Mouse (Mus musculus) G1E-ER4 (cell line): ENCODE results near the gene Ctdspl. TPM values are rescaled to one million over a fixed set of nuclear protein-coding genes. Genes with fewer than 3 reads are reported as not detected.

Experiments
- GATA1 ChIP-seq: IDR thresholded peaks from one replicate; pipeline ENCODE4 v1.8.0; 2012; ENCODE audit warnings: low read length, inconsistent platforms
- polyA plus RNA-seq: library from polyadenylated mRNA; stranded (reverse); fragments of >175 nt; gene quantifications from 2 replicates; pipeline ENCODE4 v1.2.3, GENCODE M21; 2012

The Ctdspl gene
- polyA plus RNA-seq, 1 experiment, result 0.01 TPM

DNA sequence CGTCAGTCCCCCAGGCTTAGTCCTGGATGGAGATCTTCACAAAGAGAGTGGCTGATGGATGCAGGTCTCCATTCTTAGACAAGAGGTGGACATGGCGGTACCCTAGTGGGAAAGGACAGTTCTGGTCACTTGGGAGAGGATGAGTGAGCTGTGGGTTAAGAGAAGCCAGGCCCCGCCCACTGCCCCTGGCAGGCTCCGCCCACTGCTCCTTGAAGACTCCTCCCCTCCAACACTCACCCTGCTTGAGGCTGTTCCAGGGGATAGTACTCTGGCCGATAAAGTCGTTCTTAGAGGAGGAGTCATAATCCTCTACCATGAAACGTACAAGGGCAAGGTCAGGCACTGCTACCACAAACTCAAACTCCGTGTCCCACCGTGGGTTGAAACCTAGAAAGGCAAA lies 145.5 kb downstream of the Ctdspl start:
- no peak for TF ChIP-seq GATA1

DNA sequence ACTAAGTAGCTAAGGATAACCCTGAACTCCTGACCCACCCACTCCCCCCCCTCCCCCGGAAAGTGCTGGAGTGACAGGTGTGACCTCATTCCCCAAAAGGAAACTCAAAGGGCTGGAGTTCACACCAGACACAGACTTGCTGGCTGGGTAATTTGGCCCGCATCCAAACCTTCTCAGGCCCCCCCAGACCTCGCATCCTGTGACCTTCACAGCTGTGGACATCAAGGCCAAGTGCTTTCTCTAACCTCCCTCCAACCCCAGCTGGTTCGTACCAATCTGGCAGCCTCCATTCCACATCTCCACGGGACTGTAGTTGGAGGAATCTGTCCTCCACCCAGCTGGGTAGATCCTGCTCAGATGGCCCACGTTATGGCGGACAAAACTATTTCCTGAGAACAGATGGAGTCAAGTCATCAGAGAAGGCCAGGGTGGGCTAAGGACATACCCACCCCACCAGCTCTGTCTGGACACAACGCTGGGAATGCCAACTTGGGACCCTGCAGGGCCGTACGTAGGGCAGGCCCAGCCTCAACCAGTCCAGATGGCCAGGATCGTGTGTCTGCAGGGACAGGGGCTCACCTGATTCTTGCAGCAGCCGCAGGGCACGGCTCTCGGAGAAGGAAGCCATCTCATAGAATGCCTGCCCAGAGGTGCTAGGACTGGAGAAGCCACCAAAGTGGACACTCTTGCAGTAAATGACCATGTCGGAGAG lies 147.1 kb downstream of the Ctdspl start:
- TF ChIP-seq GATA1, result no peak

DNA sequence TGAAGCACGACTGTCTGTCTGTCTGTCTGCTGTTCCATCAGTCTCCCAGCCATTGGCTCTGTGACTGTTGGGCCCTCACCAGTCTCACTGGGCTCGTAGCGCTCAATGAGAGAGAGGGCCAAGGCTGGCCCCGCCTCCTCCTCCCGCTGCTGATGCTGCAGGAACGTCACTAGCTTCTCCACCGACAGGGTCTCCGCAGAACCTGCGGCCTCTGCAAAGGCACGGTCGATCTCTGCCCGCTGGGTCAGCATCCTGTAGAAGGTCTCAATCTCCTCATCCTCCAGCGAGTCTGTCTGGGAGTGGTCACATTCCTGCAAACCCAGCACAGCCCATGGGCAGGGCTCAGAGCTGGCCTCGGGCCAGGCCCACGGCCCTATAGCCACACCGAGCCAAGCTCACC lies 149.4 kb downstream of the Ctdspl start:
- TF ChIP-seq GATA1, result no peak

DNA sequence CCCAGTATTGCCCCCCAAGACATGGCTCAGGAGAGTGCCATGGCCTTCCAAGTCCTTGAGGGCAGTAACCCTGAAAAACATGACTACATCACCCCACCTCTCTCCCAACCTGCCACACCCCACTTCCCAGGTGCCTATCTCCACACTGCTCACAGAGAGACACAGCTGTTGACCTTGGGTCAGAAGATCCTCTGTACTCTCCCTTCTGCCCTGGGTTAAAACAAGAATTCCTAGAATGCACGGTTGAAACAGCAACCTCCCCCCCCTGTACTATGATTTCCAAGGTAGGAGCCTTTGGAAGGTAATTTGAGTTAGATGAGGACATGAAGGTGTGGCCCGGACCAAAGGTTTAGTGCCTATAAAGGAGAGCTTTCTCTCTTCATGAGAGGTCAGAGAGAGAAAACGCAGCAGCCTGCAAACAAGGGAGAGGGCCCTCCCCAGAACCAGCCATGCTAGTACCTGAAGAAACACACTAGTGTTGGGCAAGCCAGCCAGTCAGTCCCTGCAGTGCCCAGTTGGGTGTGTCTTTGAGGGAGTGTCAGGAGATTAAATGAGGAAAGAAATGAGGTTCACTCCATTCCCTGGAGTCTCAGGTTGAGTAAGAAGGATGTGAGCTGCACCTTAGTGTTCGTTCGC lies 153.9 kb downstream of the Ctdspl start:
- no peak for TF ChIP-seq GATA1

DNA sequence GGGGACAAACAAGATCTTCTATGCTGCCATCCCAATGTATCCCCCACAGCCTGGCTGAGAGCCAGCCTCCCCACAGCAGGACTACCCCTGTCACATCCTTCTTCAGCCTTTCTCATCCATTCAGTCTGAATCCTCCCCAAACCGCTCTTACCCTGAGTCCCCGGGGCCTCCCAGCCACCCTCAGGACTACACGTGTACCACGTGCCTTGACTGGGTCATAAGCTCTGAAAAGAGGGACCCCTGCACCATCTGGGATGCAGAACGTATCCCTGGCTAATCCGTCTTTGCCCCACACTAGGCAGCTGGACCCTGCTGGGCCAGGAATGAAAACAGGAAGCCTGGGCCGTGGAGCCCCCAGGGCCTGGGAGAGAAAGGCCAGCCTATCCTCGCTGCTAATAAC lies 155.8 kb downstream of the Ctdspl start:
- no peak for TF ChIP-seq GATA1

DNA sequence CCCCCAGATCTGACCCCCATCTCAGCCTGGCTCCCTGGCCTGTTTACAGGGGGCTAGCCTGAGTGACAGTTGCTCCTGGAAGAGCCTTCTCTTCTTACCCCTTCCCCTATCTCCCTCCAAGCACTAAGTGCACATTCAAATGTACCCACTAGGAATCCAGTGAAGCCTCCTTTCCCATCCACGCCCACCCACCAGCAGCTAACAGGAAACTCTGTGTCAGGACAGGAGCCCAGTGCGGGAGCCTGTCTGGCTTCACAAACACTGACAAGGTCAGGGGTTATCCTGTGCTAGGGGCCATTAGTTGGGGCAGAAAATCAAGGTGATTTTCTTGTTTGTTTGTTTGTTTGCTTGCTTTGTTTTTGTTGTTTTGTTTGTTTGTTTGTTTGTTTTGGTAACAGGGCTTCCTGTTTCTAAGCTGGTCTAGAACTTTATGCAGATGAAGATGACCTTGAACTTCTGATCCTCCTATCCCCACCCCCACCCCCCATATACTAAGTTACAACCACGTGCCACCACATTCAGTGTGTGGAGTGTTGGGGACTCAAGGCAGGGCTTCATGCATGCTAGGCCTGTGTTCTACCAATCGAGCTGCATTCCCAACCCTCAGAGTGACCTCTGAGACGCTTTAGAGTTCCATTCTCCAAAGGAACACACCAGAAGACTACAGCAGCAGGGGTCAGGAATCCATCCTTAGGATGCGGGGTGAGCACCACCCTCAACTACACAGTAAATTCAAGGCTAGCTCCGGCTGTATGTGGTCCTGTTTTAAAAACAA lies 156.6 kb downstream of the Ctdspl start:
- no peak for TF ChIP-seq GATA1

DNA sequence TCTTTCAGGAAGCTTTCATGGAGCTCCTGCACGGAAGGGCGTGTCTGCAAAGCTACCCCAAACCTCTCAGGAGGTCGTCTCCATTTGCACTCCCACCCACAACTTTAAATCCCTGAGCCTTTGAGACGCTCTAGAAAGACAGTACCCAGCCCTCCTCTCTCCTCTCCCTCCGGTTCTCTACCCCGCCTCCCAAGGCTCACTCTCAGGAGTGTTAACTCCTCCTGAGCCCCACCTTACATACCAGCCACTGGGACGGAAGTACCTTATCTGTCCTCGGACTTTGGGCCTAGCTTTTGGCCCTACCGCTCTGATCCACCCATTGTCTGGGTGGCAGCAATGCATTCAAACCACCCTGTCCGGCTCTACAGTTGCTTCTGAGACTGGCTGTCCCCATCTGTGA lies 157.7 kb downstream of the Ctdspl start:
- no peak for TF ChIP-seq GATA1

DNA sequence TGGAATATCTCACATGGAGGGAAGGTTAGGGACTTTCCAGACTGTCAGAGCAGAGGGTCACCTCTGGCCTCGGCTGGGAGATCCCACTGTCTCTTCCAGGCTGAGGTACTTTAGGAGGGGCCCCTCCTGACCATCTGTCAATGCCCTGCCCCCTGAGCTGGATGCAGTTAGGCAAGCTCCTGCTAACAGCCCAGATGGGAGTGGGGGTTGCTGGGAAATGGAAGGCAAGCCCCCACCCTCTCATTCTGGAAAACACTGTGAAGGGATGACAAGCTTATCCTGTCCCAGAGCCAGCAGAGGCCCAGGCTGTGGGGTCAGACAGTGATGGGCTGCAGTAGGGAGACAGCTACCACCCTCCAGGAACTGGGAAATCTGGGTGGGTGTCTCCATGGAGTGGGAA lies 160.2 kb downstream of the Ctdspl start:
- TF ChIP-seq GATA1, result no peak

DNA sequence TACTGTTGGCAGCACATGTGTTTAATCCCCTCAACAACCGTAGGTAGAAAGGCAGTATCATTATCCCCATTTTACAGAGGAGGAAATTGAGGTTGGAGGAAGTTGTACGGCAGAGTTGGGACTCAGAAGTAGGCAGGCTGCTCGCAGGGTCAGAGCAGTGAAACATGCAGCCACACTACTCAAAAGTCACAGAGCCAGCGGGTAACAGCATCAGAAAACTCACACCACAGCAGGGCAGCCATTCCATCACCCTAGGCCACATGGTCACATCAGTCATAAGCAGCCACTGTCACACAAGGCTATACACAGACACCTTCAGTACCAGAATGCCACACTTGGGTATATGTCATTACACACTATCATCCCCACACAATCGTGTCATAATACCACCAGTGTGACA lies 161.1 kb downstream of the Ctdspl start:
- TF ChIP-seq GATA1, result no peak

DNA sequence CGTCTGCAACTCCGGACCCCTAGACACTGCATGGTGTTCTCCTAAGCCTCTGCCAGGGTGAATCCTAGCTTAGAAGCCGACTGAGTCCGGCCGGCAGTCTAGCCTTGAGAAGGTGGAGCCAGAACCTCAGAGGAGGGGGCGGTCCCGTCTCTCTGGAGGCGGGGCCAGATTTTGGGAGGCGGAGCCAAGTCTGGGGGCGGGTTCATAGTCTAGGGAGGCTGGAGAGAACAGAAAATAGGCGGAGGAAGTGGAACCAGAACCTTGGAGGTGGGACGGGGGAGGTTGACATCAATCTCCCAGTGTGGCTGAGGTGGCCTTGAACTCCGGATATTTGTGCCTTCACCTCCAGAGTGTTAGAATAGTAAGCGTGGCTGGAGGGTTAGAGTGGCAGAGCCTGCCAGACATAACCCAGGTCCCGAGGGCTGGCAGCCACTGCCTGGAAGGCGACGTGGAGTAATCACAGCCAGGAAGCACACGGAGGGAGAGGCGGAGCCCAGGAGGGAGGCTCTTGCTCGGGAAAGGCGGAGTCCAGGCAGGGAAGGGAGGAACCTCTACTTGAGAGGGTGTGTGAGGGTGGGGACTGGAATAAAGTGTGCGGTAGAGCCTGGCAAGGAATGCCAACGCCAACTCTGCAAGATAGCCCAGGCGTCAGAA lies 162.0 kb downstream of the Ctdspl start:
- TF ChIP-seq GATA1, result no peak

DNA sequence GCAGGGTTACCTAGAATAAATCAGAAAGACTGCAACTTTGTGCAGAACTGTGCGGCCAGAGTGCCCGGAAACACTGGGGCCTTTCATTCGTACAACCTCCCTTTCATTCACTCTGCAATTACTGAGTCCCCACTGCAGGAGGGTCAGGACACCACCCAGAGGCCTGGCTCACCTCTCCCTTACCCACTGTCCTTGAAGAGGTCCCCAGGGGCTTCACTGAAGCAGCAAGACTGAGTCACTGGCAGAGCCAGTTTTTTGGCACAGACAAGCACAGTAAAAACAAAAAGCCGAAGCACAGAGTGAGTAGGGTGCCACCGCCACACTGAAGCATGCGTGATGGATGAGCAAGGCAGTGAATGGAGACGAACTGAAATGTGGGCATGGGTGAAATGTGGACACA lies 163.2 kb downstream of the Ctdspl start:
- no peak for TF ChIP-seq GATA1

DNA sequence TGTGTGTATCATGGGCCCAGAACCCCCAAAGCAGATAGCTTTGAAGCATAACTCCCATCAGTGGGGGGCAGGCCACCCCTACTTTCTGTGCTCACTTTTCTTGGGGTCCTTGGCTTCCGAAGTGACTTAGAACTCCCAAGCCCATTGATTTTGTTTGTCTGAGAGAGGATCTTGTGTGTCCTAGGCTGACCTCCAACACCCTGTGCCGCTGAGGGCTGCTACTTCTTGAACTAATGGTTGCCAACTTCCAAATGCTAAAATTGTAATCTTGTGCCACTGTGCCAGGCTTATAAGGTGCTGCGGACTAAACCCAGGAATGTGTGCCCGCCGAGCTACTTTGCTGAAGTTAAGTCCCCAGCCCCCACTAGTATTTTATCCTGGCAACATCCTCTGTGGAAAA lies 164.2 kb downstream of the Ctdspl start:
- no peak for TF ChIP-seq GATA1

DNA sequence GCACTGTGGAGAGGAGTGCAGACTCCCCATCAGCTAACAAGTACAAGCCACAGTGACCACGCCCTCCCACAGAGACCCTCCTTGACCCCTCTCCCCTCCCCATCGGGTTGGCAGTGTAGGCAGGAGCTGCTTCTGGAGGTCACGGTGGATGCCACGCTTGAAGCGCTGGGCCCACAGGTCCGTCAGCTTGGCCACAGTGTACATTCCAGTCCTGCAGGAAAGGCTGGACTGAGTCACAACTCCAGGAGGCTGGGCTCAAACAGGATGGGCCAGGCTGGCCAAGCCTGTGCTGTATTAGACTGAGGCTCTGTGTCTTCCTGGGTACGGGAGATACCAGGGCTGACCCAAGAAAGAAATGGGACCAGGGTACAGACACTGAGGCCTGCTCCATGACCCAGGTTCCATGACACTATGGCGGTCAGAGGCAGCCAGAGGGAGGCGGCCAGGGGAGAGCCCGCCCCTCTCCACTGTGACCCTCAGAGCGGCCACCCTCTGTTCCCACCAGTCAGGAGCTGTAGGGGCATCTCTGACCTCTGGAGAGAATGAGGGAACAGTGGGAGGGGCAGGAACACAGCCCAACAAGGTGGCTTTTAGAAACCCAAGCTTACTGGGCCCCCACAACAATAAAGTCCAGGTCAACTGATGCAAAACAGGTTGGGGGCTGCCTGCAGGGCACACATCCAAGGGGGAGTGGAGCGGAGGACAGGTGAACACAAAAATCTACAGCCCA lies 165.5 kb downstream of the Ctdspl start:
- TF ChIP-seq GATA1, result no peak

DNA sequence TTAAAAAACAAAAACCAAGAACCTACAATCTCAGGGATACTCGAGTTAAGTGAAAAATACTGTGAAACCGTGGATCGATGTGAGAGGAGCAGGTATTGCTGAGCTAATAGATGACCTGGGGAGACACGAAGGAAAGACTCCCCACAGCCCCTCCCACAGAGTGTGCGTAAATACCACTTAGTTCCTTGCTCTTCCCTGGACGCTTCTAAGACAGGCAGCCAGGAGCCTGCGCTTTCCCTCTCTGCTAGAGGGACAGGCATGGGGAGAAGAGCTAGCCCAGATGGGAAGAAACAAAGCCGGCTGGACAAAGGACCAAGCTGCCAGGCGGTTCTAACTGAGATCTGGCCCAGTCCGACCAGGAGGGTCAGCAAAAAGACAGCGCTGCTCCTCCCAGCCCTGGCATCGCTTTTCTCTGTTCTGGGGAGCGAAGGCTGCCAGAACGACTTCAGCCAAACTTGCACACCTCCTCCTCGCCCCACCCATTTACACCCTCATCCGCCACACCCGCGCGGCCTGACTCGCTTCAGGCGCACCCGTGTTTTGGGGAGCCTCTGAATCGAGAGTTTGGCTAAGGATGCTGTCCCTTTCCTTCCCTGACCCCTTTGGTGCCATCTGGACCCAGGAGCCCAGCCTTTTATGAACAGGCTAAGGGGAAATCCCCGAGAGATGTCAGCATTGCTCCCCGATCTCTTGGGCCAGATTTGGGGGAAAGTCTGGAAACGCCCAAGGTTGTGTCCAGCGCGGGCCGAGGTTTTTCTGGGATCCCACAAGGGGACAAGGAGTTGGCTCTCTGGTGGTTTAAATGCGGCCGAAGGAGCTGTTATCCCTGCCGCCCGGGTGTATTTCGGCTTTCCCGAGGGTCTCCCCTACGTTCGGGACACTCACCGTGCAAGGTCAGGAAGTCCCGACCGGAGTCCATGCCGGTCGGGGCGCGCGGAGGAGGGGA lies 166.5 kb downstream of the Ctdspl start:
- TF ChIP-seq GATA1, result no peak

Other genes with a start within 250 kb of the Ctdspl start
- gene Vill, start 126.3 kb downstream of the Ctdspl start, polyA plus RNA-seq, result not detected in 2 replicates
- gene Plcd1, start 167.0 kb downstream of the Ctdspl start, polyA plus RNA-seq, result not detected in 2 replicates
- gene Dlec1, start 176.0 kb downstream of the Ctdspl start, polyA plus RNA-seq, result not detected in 2 replicates
- gene Acaa1b, start 230.6 kb downstream of the Ctdspl start, polyA plus RNA-seq, result not detected in 2 replicates
- not detected in 2 replicates for gene Gm47289, start 232.7 kb downstream of the Ctdspl start, polyA plus RNA-seq